Mouse (Mus musculus): Measurements from ENCODE around the gene Farp1. TPM values are rescaled to one million over a fixed set of nuclear protein-coding genes. Genes with fewer than 3 reads are reported as not detected.

Farp1 gene
- polyA plus RNA-seq, 1 experiment from 2014 or later = 15.8 TPM

DNA sequence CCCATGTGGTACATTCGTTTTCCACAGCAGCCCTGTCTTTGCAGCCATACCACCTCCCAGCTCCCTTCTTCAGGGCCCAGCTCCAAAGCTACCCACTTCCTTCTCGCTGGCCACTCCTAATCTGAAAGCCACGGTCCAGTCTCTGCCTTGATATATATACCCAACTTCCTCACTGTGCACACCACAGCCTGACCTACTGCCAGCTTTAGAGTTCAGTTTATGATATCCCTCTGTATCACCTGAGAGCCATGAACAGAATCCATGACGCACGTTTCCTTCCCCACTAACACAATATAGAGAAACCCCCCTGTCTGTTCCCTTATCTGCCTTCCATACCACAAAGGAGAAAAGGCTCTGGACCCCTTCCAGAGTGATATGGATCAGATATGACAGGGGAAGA lies 283.4 kb downstream of the Farp1 start:
- Histone ChIP-seq H3K27ac (no peak overlapping the region), H3K9ac (no peak overlapping the region), H3K4me1 (replicated peaks) (peaks cover 28% of the 10 kb centered on the region), H3K4me2 (replicated peaks) (no peak overlapping the region), H3K9me3 (no peaks in the 10 kb centered on the region), H3K27me3 (replicated peaks) (no peaks in the 10 kb centered on the region), H3K4me3 (replicated peaks) (no peak overlapping the region), H3K36me3 (no peaks in the 10 kb centered on the region)
- 60% methylated on average over 5 of the region's 5 CpGs for WGBS
- ATAC-seq = no peak

DNA sequence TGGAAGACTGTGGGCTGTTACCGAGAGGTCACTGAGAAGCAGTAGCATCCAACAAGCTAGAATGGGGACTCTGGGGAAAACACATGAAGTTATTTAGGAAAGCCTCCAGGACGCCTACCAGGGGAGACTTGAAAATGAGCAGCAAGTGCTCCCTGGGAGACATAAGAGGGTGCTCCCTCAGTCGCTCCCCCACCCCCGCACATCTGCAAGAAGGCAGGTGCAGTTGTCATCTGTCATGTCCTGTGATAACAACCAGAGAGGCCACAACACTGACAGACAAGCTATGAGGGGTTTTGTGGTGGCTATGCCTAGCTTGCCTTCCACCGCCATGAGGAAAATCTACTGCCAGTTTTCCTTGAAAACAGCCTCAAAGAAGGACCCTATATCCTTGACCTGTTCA lies 287.1 kb downstream of the Farp1 start:
- WGBS = 84% methylated on average over 5 of the region's 5 CpGs
- H3K4me2 ChIP-seq (replicated peaks) = no peak overlapping the region
- H3K9ac ChIP-seq = no peak overlapping the region
- no peaks in the 10 kb centered on the region for H3K9me3 ChIP-seq
- no peaks in the 10 kb centered on the region for H3K27me3 ChIP-seq (replicated peaks)
- H3K4me3 ChIP-seq (replicated peaks) = no peak overlapping the region
- no peak overlapping the region for H3K27ac ChIP-seq
- no peaks in the 10 kb centered on the region for H3K36me3 ChIP-seq
- no peak for ATAC-seq
- peaks cover 10% of the 10 kb centered on the region for H3K4me1 ChIP-seq (replicated peaks)

DNA sequence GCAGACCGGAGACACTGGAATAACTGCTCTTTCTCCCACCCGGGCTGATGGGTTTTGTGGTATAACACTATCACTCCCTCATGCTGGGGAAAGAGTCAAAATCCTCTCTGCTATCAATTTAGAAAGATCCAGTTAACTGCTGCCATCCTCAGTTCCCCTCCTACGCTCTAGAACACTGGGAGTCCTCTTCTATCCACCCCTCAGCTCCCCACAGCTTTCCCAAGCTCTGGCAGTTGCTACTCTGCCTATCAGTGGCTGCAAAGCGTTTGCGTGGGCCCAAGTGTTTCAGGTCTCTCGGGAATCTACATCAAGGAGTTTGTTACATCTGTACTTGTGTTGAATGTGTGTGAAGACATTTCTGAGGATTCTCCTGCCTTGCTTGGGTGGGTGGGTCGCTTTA lies 287.6 kb downstream of the Farp1 start:
- ATAC-seq = no peak
- Histone ChIP-seq H3K4me1 (replicated peaks) (peaks cover 7% of the 10 kb centered on the region; the same call in 1 of the 2 replicates), H3K4me3 (replicated peaks) (no peak overlapping the region), H3K36me3 (no peaks in the 10 kb centered on the region), H3K27me3 (replicated peaks) (no peaks in the 10 kb centered on the region), H3K9ac (no peak overlapping the region), H3K27ac (no peak overlapping the region), H3K4me2 (replicated peaks) (no peak overlapping the region), H3K9me3 (no peaks in the 10 kb centered on the region)
- WGBS = 81% methylated on average over 7 of the region's 7 CpGs

DNA sequence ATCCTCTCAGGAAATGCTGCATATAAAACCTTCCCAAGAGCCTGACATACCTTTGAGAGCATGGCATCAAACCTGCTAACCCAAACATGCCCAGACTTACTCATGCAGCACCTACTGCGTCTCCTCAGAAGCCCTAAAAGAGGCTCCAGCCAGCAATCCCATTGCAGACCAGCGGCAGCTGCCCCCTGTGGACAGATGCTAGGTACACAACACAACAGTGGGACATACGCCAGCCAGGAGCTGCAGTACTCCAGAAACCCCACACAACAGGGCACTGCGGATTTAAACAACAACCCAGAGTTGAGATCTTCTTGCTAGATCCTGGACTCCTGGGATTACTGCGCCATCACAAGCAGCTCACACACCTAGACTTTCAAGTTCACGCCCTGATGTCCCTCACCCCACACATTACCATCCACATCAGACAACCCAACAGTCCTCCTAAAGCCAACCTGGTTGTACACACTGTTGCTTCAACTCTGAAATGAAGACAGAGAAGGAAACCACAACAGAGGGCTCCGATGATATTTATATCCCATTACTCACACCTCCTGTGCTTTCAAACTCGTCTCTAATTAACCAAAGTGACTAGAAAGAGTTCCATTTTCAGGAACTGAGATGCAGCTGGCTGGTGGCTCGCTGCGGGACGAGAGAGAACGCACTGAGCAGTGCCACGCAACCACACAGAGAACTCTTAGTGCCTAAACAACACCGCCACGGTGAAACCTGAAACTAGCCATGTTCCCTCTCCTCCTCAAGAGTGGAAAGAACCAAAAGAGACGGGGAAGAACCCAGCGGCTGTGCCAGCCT lies 289.7 kb downstream of the Farp1 start:
- H3K4me2 ChIP-seq (replicated peaks) = no peak overlapping the region
- no peak overlapping the region for H3K27ac ChIP-seq
- no peak overlapping the region for H3K4me3 ChIP-seq (replicated peaks)
- no peaks in the 10 kb centered on the region for H3K4me1 ChIP-seq (replicated peaks)
- H3K9me3 ChIP-seq = no peaks in the 10 kb centered on the region
- H3K27me3 ChIP-seq (replicated peaks) = no peaks in the 10 kb centered on the region
- no peak overlapping the region for H3K9ac ChIP-seq
- WGBS = 84% methylated on average over 17 of the region's 17 CpGs
- H3K36me3 ChIP-seq = no peaks in the 10 kb centered on the region
- no peak for ATAC-seq

DNA sequence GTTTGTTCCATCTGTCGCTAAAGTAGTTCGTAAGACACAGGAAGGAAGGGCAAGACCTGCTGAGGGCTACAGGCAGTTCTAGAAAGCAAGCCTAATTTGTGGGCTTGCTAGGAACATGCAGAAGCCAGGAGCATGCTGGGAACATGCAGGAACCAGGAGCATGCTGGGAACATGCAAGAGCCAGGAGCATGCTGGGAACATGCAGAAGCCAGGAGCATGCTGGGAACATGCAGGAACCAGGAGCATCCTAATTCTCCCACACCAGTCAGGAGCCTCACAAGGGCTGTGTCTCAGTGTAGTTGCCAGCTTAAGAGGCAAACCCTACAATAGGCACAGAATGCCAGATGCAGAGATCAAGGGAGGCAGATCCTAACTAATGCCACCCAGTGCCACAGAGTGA lies 291.4 kb downstream of the Farp1 start:
- H3K27me3 ChIP-seq (replicated peaks) = no peaks in the 10 kb centered on the region
- no peaks in the 10 kb centered on the region for H3K36me3 ChIP-seq
- no peaks in the 10 kb centered on the region for H3K9me3 ChIP-seq
- 79% methylated on average over 2 of the region's 2 CpGs for WGBS
- no peaks in the 10 kb centered on the region for H3K4me1 ChIP-seq (replicated peaks)
- H3K4me3 ChIP-seq (replicated peaks) = no peak overlapping the region
- no peak overlapping the region for H3K9ac ChIP-seq
- H3K4me2 ChIP-seq (replicated peaks) = no peak overlapping the region
- H3K27ac ChIP-seq = no peak overlapping the region
- no peak for ATAC-seq

DNA sequence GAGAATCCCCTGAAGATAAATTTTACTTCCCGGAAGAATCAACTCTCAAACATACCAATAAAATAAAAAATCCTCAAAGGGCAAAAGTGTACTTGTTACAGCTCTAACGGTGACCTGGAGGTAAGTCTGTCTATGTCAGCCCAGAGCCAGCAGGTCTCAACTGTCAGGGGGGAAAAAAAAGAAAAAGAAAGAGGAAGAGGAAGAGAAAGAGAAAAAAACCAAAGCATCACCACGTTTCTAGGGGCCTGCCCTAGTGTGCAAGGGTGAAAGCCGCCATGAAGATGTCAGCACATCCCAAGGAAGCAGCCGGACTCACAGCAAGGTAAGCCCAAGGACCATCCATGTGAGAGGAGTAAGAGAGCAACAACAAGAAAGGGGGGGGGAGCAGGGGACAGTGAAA lies 293.9 kb downstream of the Farp1 start:
- ATAC-seq = no peak
- H3K9me3 ChIP-seq = no peaks in the 10 kb centered on the region
- WGBS = 70% methylated on average over 5 of the region's 5 CpGs

DNA sequence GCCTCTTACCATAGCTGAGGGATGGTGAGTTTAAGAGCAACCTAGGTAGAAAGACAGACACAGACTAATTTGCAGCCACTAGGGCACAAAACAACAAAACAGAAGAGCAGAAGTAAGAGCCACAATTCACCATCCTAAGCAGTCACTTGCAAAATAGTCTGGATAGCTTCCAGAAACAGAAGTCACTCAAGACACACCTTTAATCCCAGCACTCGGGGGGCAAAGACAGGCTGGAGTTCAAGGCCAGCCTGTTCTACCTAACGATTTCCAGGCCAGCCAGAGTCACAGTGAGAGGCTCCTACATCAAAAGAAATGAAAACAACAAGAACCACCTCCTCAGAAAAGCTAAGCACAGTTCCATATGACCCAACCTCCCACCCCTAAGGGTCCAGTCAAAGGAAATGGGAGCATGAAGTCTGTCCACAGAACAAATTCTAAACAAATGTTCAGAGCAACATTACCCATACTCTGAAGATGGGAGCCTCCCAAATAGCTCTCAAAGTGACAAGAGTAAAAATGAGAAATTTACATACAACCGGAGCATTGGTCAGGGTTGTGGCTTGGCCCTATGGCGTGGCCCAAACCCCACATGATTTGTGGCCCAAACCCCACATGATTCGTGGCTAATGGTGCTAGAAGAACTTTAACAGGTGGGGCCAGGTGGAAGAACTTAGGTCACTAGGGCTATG lies 294.5 kb downstream of the Farp1 start:
- Histone ChIP-seq H3K9ac (no peak overlapping the region), H3K4me2 (replicated peaks) (no peak overlapping the region), H3K27ac (no peak overlapping the region), H3K4me1 (replicated peaks) (no peaks in the 10 kb centered on the region), H3K27me3 (replicated peaks) (no peaks in the 10 kb centered on the region), H3K9me3 (no peaks in the 10 kb centered on the region), H3K36me3 (peaks cover 2% of the 10 kb centered on the region; the same call in 1 of the 2 replicates), H3K4me3 (replicated peaks) (no peak overlapping the region)
- 60% methylated on average over 5 of the region's 5 CpGs for WGBS
- ATAC-seq = no peak

More for the DNA sequence above, 293.9 kb downstream of the Farp1 start:
- Histone ChIP-seq H3K36me3 (no peaks in the 10 kb centered on the region), H3K9ac (no peak overlapping the region), H3K4me2 (replicated peaks) (no peak overlapping the region), H3K27me3 (replicated peaks) (no peaks in the 10 kb centered on the region), H3K27ac (no peak overlapping the region), H3K4me1 (replicated peaks) (no peaks in the 10 kb centered on the region), H3K4me3 (replicated peaks) (no peak overlapping the region)

DNA sequence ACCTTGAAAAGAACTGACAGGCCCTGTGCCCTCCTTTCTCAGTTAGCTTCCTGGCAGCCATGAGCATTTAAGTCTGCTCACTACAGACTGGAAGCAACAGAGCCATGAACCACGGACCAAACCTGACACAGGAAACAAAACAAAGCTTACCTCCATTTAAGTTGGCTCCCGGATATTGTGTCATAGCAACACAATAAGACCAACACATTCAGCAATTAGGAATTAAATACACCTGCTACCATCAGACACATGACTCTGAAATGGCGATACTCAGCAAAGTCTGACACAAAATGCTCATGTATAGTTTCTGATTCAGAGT lies 295.0 kb downstream of the Farp1 start:
- no peak overlapping the region for H3K4me2 ChIP-seq (replicated peaks)
- no peak overlapping the region for H3K4me3 ChIP-seq (replicated peaks)
- no peaks in the 10 kb centered on the region for H3K4me1 ChIP-seq (replicated peaks)
- ATAC-seq = no peak
- no peaks in the 10 kb centered on the region for H3K9me3 ChIP-seq
- H3K36me3 ChIP-seq = peaks cover 5% of the 10 kb centered on the region; the same call in 1 of the 2 replicates
- H3K27ac ChIP-seq = no peak overlapping the region
- no peaks in the 10 kb centered on the region for H3K27me3 ChIP-seq (replicated peaks)
- WGBS = 72% methylated on average over 3 of the region's 3 CpGs
- no peak overlapping the region for H3K9ac ChIP-seq

Other genes starting within 250 kb of the Farp1 start
- 78.9 and 86.1 TPM in 2 replicates for gene Ipo5, start 124.0 kb upstream of the Farp1 start, polyA plus RNA-seq (2015; fragmentation: Nextera tagmentation; extraction: Ambion mirVana)